Mouse (Mus musculus) T-helper 1 cell (primary cell): ENCODE measurements around the gene Xlr5b.
"Not testable (repeated sequence)": the region's sequence is repeated elsewhere in the genome, so short reads cannot be mapped to it uniquely, and the experiment has no call there.

Source experiments
- in situ Hi-C: fragments of 300-600 bp; cut with MboI, MseI; formaldehyde crosslinking; loops from one replicate; pipeline ENCODE4 v1.15.1; 2025; ENCODE audit warnings: high pct_unique_total_duplicates

Gene Xlr5b

GRCm38 (mm10) chrX:73148496-73148895 is at the start of gene Xlr5b:
TSS of gene Xlr5b (plus strand) at chrX:73148796.
- in situ Hi-C loops = not testable (repeated sequence)

DNA sequence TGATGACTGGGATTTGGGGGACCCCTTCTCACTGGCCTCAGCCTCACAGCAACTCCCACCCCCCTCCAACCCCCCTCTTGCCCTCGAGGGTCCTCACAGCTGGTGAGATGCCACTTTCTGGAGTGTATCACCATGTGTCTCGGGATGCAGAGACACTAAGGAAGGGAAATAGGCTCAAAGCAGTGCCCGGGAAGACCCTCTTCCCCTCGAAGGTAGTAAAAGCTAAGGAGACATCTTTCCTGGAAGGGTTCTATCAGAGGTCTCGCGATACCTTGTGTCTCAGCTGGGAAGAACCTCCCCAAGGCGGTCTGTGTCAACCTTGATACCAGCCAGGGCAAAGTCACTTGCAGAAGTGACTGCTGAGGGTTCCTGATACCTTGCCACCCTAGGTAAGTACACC is 31.8 kb upstream of the Xlr5b start, which contains the start of gene Gm14685:
TSS of gene Gm14685 (plus strand) at position 301 of the 400 bp plus-strand sequence.
- in situ Hi-C loops = not testable (repeated sequence)

DNA sequence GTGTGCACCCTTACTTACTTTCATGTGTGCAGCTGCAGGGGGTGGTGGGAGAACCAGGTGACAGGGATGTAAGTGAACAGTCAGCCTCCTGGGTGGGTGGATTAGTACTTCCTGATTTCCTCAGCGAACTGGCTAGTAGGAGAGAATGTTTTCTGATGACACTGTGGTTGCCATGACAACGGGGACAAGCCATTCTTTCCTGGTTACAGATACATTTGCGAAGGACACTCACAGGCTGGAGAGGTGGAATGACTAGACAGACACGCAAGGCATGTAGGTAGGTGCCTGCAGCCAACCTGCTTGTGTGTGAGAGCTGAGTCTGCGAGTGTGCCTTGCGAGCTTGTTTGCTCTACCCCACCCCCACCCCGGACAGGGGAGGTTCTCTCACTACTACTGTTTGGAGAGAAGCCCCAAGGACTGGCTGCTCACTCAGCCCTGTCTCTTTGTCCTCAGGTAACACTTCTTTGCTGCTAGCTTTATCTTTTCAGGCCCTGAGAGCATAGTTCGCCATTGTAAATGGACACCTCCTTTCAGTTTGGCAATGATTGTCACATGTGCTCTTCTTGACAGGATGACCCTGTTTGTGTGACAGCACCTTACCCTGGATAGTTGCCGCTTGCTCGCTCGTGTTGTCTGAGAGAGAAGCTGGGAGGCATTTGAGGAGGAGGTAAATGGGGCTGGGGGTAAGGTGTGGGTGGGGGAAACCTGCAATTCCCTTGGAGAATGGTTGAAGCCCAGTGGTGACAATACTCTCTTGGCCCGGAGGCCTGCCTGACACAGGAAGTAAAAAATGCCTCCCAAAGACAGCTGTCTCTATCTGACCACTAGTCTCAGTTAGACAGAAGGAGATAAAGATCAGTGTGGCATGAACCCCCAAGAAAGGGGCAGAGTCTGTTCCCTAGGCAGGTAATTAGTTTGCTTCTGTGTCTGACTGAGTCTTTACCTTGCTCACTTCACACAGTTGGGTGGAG is 25.5 kb upstream of the Xlr5b start:
- in situ Hi-C loops = not testable (repeated sequence)

DNA sequence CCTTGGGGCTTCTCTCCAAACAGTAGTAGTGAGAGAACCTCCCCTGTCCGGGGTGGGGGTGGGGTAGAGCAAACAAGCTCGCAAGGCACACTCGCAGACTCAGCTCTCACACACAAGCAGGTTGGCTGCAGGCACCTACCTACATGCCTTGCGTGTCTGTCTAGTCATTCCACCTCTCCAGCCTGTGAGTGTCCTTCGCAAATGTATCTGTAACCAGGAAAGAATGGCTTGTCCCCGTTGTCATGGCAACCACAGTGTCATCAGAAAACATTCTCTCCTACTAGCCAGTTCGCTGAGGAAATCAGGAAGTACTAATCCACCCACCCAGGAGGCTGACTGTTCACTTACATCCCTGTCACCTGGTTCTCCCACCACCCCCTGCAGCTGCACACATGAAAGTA is 5.4 kb upstream of the Xlr5b start:
- in situ Hi-C loops = not testable (repeated sequence)

DNA sequence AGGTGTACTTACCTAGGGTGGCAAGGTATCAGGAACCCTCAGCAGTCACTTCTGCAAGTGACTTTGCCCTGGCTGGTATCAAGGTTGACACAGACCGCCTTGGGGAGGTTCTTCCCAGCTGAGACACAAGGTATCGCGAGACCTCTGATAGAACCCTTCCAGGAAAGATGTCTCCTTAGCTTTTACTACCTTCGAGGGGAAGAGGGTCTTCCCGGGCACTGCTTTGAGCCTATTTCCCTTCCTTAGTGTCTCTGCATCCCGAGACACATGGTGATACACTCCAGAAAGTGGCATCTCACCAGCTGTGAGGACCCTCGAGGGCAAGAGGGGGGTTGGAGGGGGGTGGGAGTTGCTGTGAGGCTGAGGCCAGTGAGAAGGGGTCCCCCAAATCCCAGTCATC is 754 bp downstream of the Xlr5b start, which contains the start of gene DXBay18:
TSS of gene DXBay18 (minus strand) at position 101 of the 400 bp plus-strand sequence.
- in situ Hi-C loops = not testable (repeated sequence)

DNA sequence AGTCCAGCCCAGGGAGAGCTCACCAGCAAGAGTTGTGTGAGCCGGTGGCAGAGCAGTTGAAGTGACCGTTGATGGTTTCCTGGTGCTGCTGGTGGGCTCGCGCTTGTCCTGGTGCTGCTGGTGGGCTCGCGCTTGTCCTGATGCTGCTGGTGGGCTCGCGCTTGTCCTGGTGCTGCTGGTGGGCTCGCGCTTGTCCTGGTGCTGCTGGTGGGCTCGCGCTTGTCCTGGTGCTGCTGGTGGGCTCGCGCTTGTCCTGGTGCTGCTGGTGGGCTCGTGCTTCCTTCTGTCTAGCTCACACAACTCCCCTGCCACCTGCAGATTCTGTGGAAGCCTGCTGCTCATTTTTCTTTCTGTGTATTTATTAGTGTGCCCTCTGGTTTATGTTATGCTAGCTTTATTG is 28.3 kb downstream of the Xlr5b start, which contains the start of gene Spin2d:
TSS of gene Spin2d (minus strand) at position 101 of the 400 bp plus-strand sequence.
- in situ Hi-C loops = not testable (repeated sequence)

DNA sequence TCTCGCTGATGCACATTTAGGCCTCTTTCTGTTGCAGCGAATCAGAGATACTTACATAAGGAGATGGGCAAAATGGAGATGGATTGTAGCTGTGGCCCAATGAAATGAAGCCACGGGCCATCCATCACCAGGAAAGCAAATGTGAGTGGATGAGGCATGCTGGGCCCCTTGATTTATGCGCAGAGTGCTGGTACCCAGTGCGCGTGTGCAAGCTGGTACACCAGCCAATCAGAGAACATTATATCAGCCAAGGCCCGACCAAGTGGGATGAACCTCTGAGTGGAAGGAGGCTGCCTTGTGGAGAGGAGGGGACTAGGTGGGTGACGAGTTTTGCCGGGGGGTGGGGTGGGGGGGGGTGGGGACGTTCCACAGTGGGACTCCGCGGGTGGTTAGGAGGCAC is 43.3 kb downstream of the Xlr5b start, which contains the start of gene Xlr3b:
TSS of gene Xlr3b (plus strand) at position 274 of the 400 bp plus-strand sequence.
- in situ Hi-C loops = loop anchor here (5.0 kb wide), 1 partner anchor 1500 kb away; no protein-coding TSS in a partner anchor
